Mouse (Mus musculus) kidney, postnatal 0 days (tissue): ENCODE data around the gene BC055324. TPM values are rescaled to one million over a fixed set of nuclear protein-coding genes. Genes with fewer than 3 reads are reported as not detected.

ENCODE experiments used
- ATAC-seq: fragments of 200-750 bp; cut with Nextera tagmentation; replicated peaks from 2 replicates; pipeline ENCODE4 v1.8.0; 2017; ENCODE audit warnings: low read depth, moderate number of reproducible peaks, moderate TSS enrichment, moderate library complexity; ENCODE audit not compliant: low FRiP score
- DNase-seq: peaks from one replicate; pipeline ENCODE4 v3.0.0-alpha.2; 2016; ENCODE audit warnings: low spot score
- H3K27ac ChIP-seq: fragments of 300-500 bp; sonication (generic); 2 replicates; pipeline ENCODE4 v1.5.1; 2014; ENCODE audit warnings: mild to moderate bottlenecking
- H3K27me3 ChIP-seq: fragments of 300-500 bp; sonication (generic); 2 replicates; pipeline ENCODE4 v1.6.1; 2014; ENCODE audit warnings: low read length, mixed read lengths; ENCODE audit not compliant: insufficient read depth
- H3K36me3 ChIP-seq: fragments of 300-500 bp; sonication (generic); 2 replicates; pipeline ENCODE4 v1.6.1; 2014; ENCODE audit warnings: low read length, mixed read lengths; ENCODE audit not compliant: insufficient read depth
- H3K4me1 ChIP-seq: fragments of 300-500 bp; sonication (generic); replicated peaks from 2 replicates; pipeline ENCODE4 v1.6.1; 2014; ENCODE audit warnings: antibody characterized with exemption, low read length, mixed read lengths; ENCODE audit not compliant: insufficient read depth
- H3K4me2 ChIP-seq: fragments of 300-500 bp; sonication (generic); 2 replicates; pipeline ENCODE4 v1.6.1; 2014; ENCODE audit warnings: mild to moderate bottlenecking, low read length, moderate library complexity, mixed read lengths
- H3K4me3 ChIP-seq: fragments of 300-500 bp; sonication (generic); replicated peaks from 2 replicates; pipeline ENCODE4 v1.5.1; 2014; ENCODE audit warnings: low read depth, low read length
- H3K9ac ChIP-seq: fragments of 300-500 bp; sonication (generic); 2 replicates; pipeline ENCODE4 v1.6.1; 2014; ENCODE audit warnings: low read depth, low read length
- H3K9me3 ChIP-seq: fragments of 300-500 bp; sonication (generic); replicated peaks from 2 replicates; pipeline ENCODE4 v1.6.1; 2016; ENCODE audit warnings: low read length, inconsistent platforms, mixed read lengths
- CTCF ChIP-seq: IDR thresholded peaks from 2 replicates; pipeline ENCODE4 v1.5.1; 2016; ENCODE audit warnings: antibody characterized with exemption, low read depth, mild to moderate bottlenecking, moderate library complexity
- WGBS: fragments of 180-500 bp; shearing (Covaris S2); extraction: QIAGEN DNeasy Blood & Tissue Kit; methylation state at CpG from one replicate; pipeline ENCODE4 v1.1.7; 2014; 5-methylcytosine and 5-hydroxymethylcytosine counted together
- polyA plus RNA-seq: library from polyadenylated mRNA; unstranded; fragments of >200 nt; fragmentation: Nextera tagmentation; extraction: Ambion mirVana; gene quantifications from 2 replicates; pipeline ENCODE4 v1.2.1, GENCODE M21; 2015

BC055324 gene
- polyA plus RNA-seq, 1 experiment from 2014 or later: 10.3 TPM

DNA sequence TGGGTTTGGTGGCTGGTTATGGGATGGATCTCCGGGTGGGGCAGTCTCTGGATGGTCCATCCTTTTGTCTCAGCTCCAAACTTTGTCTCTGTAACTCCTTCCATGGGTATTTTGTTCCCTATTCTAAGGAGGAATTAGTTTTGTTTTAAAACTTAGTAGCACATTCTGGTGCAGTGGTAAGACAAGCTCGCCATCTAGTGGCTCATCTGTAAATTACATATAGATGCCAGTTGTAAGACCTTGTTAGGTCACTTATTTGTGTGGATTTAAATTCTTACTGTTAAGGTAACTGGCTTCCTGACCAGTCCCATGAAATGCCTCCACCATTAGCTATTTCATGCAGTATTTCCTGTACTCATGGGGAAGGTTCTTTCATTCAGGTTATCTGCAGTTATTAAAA, 84.3 kb downstream of the BC055324 start:
- Histone ChIP-seq H3K36me3 (no peaks in the 10 kb centered on the region), H3K9me3 (no peaks in the 10 kb centered on the region), H3K27ac (no peak overlapping the region), H3K4me3 (no peak overlapping the region), H3K4me2 (no peak overlapping the region), H3K27me3 (no peaks in the 10 kb centered on the region), H3K9ac (no peak overlapping the region), H3K4me1 (0 out of 2 replicates have a peak, but pooled peaks cover 3% of the 10 kb centered on the region)
- TF ChIP-seq CTCF: peak; percentile 81
- WGBS: 8% methylated on average over 2 of the region's 2 CpGs
- no peak for ATAC-seq
- DNase-seq: peak; percentile 84

DNA sequence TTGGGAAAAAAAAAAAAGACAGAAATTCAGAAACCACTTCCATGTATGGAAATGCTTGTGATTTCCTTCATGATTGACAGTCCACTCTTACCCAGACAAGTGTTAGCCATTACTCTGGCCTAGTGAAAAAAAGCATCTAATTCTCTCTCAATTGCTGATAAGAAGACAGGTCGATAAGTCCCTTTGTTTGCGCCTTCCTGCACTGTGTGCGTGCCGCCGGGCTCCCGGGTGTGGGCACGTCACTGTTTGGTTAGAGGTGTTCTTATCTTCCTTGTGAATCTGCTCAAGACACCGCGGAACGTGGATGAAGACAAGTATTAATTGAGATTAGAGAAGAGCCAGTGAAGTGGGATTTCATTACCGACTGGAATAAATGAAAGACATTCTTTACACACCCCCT, 86.2 kb downstream of the BC055324 start:
- no peaks in the 10 kb centered on the region for H3K36me3 ChIP-seq
- H3K4me2 ChIP-seq: no peak overlapping the region
- no peak overlapping the region for H3K27ac ChIP-seq
- no peak for DNase-seq
- H3K9me3 ChIP-seq: no peaks in the 10 kb centered on the region
- ATAC-seq: no peak
- H3K9ac ChIP-seq: no peak overlapping the region
- TF ChIP-seq CTCF: no peak
- H3K27me3 ChIP-seq: no peaks in the 10 kb centered on the region
- 84% methylated on average over 11 of the region's 11 CpGs for whole genome bisulfite sequencing
- 0 out of 2 replicates have a peak, but pooled peaks cover 3% of the 10 kb centered on the region for H3K4me1 ChIP-seq
- no peak overlapping the region for H3K4me3 ChIP-seq

DNA sequence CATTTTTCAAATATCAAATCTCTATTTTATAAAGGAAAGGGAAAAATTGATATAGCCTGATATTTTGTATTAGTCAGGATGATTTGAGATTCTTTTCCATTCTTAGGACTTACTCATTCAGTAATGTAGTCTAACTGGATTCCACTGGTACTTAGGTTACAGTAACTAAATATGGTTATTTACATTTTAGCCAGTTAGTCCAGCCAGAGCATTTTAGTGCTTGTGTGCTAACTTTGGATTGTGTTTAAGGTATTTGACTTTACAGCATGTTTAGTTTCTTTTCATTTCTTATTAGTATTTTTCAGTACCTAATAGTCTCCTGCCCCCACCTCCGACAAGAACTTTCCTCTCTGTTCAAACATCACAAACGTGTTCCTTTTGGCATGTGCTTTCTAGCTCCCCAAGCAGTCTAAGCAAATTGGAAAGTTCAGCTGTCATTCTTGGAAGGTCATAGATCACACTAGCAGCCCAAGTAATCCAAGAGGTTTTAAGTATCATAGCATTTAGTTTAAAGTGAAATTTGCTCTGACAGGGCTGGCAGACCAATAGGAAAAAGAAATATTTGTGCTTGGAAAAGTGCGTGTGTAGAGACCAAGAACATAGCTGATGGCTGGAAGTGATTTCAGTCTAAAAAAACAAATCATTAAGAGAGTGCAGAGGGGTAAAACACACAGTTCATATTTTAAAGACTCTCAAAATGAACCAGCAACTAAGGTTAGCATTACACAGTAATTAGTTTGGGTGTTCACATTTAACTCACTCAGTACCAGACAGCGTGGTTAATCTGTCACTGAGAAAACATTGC, 87.4 kb downstream of the BC055324 start:
- 25% methylated on average over 4 of the region's 4 CpGs for WGBS
- Histone ChIP-seq H3K27ac (no peak overlapping the region), H3K4me1 (0 out of 2 replicates have a peak, but pooled peaks cover 3% of the 10 kb centered on the region), H3K9ac (no peak overlapping the region), H3K4me3 (no peak overlapping the region), H3K36me3 (no peaks in the 10 kb centered on the region), H3K27me3 (no peaks in the 10 kb centered on the region), H3K9me3 (no peaks in the 10 kb centered on the region), H3K4me2 (no peak overlapping the region)
- no peak for TF ChIP-seq CTCF
- ATAC-seq: no peak
- DNase-seq: peak; percentile 29

GRCm38 (mm10) chr1:163903411-163903810, 91.2 kb downstream of the BC055324 start:
- no peak for ATAC-seq
- DNase-seq: no peak
- Histone ChIP-seq H3K4me3 (no peak overlapping the region), H3K4me1 (peaks cover 5% of the 10 kb centered on the region; the same call in 1 of the 2 replicates), H3K27me3 (no peaks in the 10 kb centered on the region), H3K9ac (no peak overlapping the region), H3K27ac (no peak overlapping the region), H3K36me3 (no peaks in the 10 kb centered on the region), H3K4me2 (no peak overlapping the region), H3K9me3 (no peaks in the 10 kb centered on the region)
- WGBS: 84% methylated on average over 3 of the region's 3 CpGs
- TF ChIP-seq CTCF: no peak

- no peaks in the 10 kb centered on the region for H3K9me3 ChIP-seq
- H3K4me3 ChIP-seq: no peak overlapping the region
- H3K27ac ChIP-seq: no peak overlapping the region
- no peaks in the 10 kb centered on the region for H3K27me3 ChIP-seq
- 86% methylated on average over 2 of the region's 2 CpGs for WGBS
- H3K4me2 ChIP-seq: no peak overlapping the region
- H3K9ac ChIP-seq: no peak overlapping the region
- DNase-seq: no peak
- H3K36me3 ChIP-seq: no peaks in the 10 kb centered on the region
- no peak for ATAC-seq
- peaks cover 6% of the 10 kb centered on the region; the same call in 1 of the 2 replicates for H3K4me1 ChIP-seq
- TF ChIP-seq CTCF: no peak
These were observed 94.4 kb downstream of the BC055324 start for GRCm38 (mm10) chr1:163900168-163900567.

- Histone ChIP-seq H3K4me1 (peaks cover 6% of the 10 kb centered on the region; the same call in 1 of the 2 replicates), H3K27ac (no peak overlapping the region), H3K9ac (no peak overlapping the region), H3K27me3 (no peaks in the 10 kb centered on the region), H3K4me3 (no peak overlapping the region), H3K4me2 (no peak overlapping the region), H3K9me3 (no peaks in the 10 kb centered on the region), H3K36me3 (no peaks in the 10 kb centered on the region)
- no peak for TF ChIP-seq CTCF
- ATAC-seq (no peak), DNase-seq (no peak)
- WGBS: 90% methylated on average over 2 of the region's 2 CpGs
These were observed 95.0 kb downstream of the BC055324 start for GRCm38 (mm10) chr1:163899575-163899974.
